Mouse (Mus musculus) kidney, postnatal 0 days (tissue): Measurements from ENCODE around the gene Bcl2. TPM values are rescaled to one million over a fixed set of nuclear protein-coding genes. Genes with fewer than 3 reads are reported as not detected.
"Not testable (repeated sequence)": the region's sequence is repeated elsewhere in the genome, so short reads cannot be mapped to it uniquely, and the experiment has no call there.

Experiments
- ATAC-seq: fragments of 200-750 bp; cut with Nextera tagmentation; replicated peaks from 2 replicates; pipeline ENCODE4 v1.8.0; 2017; ENCODE audit warnings: low read depth, moderate number of reproducible peaks, moderate TSS enrichment, moderate library complexity; ENCODE audit not compliant: low FRiP score
- DNase-seq: peaks from one replicate; pipeline ENCODE4 v3.0.0-alpha.2; 2016; ENCODE audit warnings: low spot score
- H3K27ac ChIP-seq: fragments of 300-500 bp; sonication (generic); 2 replicates; pipeline ENCODE4 v1.5.1; 2014; ENCODE audit warnings: mild to moderate bottlenecking
- H3K27me3 ChIP-seq: fragments of 300-500 bp; sonication (generic); 2 replicates; pipeline ENCODE4 v1.6.1; 2014; ENCODE audit warnings: low read length, mixed read lengths; ENCODE audit not compliant: insufficient read depth
- H3K36me3 ChIP-seq: fragments of 300-500 bp; sonication (generic); 2 replicates; pipeline ENCODE4 v1.6.1; 2014; ENCODE audit warnings: low read length, mixed read lengths; ENCODE audit not compliant: insufficient read depth
- H3K4me1 ChIP-seq: fragments of 300-500 bp; sonication (generic); replicated peaks from 2 replicates; pipeline ENCODE4 v1.6.1; 2014; ENCODE audit warnings: antibody characterized with exemption, low read length, mixed read lengths; ENCODE audit not compliant: insufficient read depth
- H3K4me2 ChIP-seq: fragments of 300-500 bp; sonication (generic); 2 replicates; pipeline ENCODE4 v1.6.1; 2014; ENCODE audit warnings: mild to moderate bottlenecking, low read length, moderate library complexity, mixed read lengths
- H3K4me3 ChIP-seq: fragments of 300-500 bp; sonication (generic); replicated peaks from 2 replicates; pipeline ENCODE4 v1.5.1; 2014; ENCODE audit warnings: low read depth, low read length
- H3K9ac ChIP-seq: fragments of 300-500 bp; sonication (generic); 2 replicates; pipeline ENCODE4 v1.6.1; 2014; ENCODE audit warnings: low read depth, low read length
- H3K9me3 ChIP-seq: fragments of 300-500 bp; sonication (generic); replicated peaks from 2 replicates; pipeline ENCODE4 v1.6.1; 2016; ENCODE audit warnings: low read length, inconsistent platforms, mixed read lengths
- CTCF ChIP-seq: IDR thresholded peaks from 2 replicates; pipeline ENCODE4 v1.5.1; 2016; ENCODE audit warnings: antibody characterized with exemption, low read depth, mild to moderate bottlenecking, moderate library complexity
- WGBS: fragments of 180-500 bp; shearing (Covaris S2); extraction: QIAGEN DNeasy Blood & Tissue Kit; methylation state at CpG from one replicate; pipeline ENCODE4 v1.1.7; 2014; 5-methylcytosine and 5-hydroxymethylcytosine counted together
- polyA plus RNA-seq: library from polyadenylated mRNA; unstranded; fragments of >200 nt; fragmentation: Nextera tagmentation; extraction: Ambion mirVana; gene quantifications from 2 replicates; pipeline ENCODE4 v1.2.1, GENCODE M21; 2015

Bcl2 gene
- polyA plus RNA-seq, 1 experiment from 2014 or later, result 11.7 TPM

DNA sequence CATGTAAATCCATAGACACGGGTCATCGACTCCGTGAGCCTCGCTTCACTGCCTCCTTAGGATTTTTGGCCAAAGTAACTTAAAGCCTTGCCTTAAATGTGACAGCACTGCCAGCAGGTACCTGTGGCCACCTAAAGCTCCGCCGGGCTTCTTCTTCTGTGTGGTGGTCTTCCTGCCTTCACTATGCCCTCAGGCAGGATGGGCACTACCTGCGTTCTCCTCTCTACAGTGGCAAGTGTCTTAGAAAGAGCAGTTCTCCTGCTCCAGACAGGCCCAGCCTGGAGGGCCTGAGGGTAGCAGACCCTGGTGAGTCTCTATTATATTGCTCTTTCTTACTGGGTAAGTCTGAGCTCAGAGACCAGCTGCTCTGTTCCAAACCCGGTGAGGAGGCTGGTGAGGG lies 172.2 kb downstream of the Bcl2 start:
- Histone ChIP-seq H3K27me3 (no peaks in the 10 kb centered on the region), H3K27ac (no peak overlapping the region), H3K4me2 (no peak overlapping the region), H3K9ac (no peak overlapping the region), H3K4me3 (no peak overlapping the region), H3K9me3 (no peaks in the 10 kb centered on the region), H3K36me3 (no peaks in the 10 kb centered on the region), H3K4me1 (no peaks in the 10 kb centered on the region; the same call in 1 of the 2 replicates)
- TF ChIP-seq CTCF, result no peak
- WGBS, result 74% methylated on average over 8 of the region's 8 CpGs
- no peak for ATAC-seq
- DNase-seq, result no peak

DNA sequence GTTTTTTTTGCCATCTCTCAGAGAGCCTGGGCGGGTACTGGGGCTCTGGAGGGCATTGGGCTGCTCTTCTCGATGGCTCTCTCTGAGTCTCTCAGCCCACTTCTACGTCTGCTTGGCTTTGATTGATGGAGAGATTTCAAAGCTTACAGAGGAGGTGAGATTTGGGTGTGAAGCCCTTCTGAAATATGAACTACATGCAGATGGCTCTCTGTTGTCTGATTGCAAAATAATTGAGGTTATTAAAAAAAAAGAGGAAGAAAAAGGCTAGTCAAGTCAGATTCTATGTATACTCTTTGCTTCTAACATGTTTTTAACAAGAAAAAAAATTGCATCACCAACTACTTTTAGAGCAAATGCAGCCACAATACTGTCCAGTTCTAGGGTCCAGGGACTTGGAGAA lies 173.9 kb downstream of the Bcl2 start:
- H3K4me3 ChIP-seq, result no peak overlapping the region
- no peaks in the 10 kb centered on the region for H3K36me3 ChIP-seq
- WGBS, result 77% methylated on average over 3 of the region's 3 CpGs
- H3K4me1 ChIP-seq, result no peaks in the 10 kb centered on the region; the same call in 1 of the 2 replicates
- no peak for TF ChIP-seq CTCF
- H3K9me3 ChIP-seq, result no peaks in the 10 kb centered on the region
- no peak overlapping the region for H3K27ac ChIP-seq
- no peak overlapping the region for H3K9ac ChIP-seq
- ATAC-seq (no peak), DNase-seq (no peak)
- H3K4me2 ChIP-seq, result no peak overlapping the region
- H3K27me3 ChIP-seq, result no peaks in the 10 kb centered on the region

DNA sequence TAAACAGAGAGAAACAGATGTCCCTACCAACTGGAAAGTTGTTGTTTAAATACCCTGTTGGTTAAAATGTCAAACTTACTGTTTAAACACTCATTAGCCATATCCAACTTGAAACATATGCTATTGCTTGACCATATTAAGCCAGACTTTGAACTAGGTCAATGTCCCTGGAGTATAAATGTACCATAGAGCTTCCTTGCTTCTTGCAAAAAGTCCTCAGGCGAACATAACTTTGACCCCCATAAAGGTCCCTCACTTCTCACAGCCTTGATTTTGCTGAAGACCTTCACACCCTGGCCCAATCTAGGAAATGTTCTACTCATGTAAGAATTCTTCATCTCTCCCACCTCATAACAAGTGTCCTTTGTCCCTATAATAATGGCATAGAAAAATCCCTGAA lies 175.0 kb downstream of the Bcl2 start:
- no peak overlapping the region for H3K27ac ChIP-seq
- ATAC-seq (no peak), DNase-seq (no peak)
- no peaks in the 10 kb centered on the region for H3K36me3 ChIP-seq
- no peaks in the 10 kb centered on the region for H3K27me3 ChIP-seq
- 89% methylated on average over 1 of the region's 1 CpGs for WGBS
- H3K9ac ChIP-seq, result no peak overlapping the region
- H3K4me1 ChIP-seq, result no peaks in the 10 kb centered on the region
- no peak overlapping the region for H3K4me2 ChIP-seq
- no peaks in the 10 kb centered on the region for H3K9me3 ChIP-seq
- no peak for TF ChIP-seq CTCF
- H3K4me3 ChIP-seq, result no peak overlapping the region

DNA sequence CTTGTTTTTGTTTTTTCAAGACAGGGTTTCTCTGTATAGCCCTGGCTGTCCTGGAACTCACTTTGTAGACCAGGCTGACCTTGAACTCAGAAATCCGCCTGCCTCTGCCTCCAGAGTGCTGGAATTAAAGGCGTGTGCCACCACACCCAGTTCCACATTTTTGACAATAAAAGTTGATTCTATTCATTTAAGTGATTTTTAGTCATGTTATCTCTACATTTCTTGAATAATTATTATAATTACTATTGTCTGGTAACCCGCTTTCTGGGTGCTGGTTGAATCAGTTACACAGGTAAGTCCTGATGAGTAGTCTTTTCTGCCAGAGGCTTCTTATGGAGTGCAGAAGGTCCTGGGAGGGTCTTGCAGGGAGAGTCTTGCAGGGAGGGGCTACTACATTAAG lies 179.2 kb downstream of the Bcl2 start:
- ATAC-seq, H3K9me3 ChIP-seq, DNase-seq, H3K4me1 ChIP-seq, H3K9ac ChIP-seq, H3K4me2 ChIP-seq, H3K27ac ChIP-seq, H3K4me3 ChIP-seq, H3K36me3 ChIP-seq, H3K27me3 ChIP-seq: not testable (repeated sequence)
- WGBS, result 90% methylated on average over 3 of the region's 3 CpGs

DNA sequence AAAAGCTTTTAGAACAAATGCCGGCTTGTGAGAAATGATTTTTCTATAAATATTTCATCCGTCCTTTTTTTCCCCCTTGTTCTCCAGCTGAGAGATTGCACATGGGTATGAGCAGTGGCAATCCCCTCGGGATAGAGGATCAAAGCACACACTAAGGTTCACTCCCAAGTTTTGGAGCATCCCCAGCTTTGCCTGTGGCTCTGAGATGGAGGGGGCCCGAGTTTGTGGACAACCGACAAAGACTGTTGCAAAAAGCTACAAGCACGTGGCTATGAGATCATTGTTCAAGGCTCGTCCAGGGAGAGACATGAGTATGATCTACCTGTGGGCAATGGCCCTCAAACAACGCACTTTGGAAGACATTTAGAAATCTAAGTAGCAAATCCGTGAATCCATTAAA lies 184.5 kb downstream of the Bcl2 start:
- 90% methylated on average over 9 of the region's 9 CpGs for WGBS
- no peak overlapping the region for H3K4me2 ChIP-seq
- no peaks in the 10 kb centered on the region for H3K4me1 ChIP-seq
- ATAC-seq (no peak), DNase-seq (no peak)
- TF ChIP-seq CTCF, result no peak
- H3K36me3 ChIP-seq, result no peaks in the 10 kb centered on the region
- no peaks in the 10 kb centered on the region for H3K9me3 ChIP-seq
- no peaks in the 10 kb centered on the region for H3K27me3 ChIP-seq
- no peak overlapping the region for H3K27ac ChIP-seq
- no peak overlapping the region for H3K9ac ChIP-seq
- H3K4me3 ChIP-seq, result no peak overlapping the region

DNA sequence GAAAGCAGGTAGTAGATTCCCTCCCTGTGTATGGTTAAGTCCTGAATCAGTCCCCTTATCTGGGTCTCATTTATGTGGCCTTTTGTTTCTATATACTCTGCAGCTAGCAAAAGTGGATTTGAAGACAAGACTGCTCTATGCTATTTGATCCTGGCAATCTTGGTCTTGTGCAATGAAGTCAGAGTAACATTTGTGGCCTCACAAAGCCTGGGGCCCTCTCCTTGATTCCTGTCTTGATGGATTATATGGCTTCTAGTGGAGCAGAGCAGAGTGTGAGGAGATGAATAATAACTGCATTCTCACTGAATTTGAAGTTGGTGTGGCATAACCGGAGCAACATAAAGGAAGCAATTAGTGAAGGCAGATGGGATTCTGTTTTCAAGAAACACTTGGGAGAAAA lies 186.5 kb downstream of the Bcl2 start:
- no peaks in the 10 kb centered on the region for H3K27me3 ChIP-seq
- no peak overlapping the region for H3K27ac ChIP-seq
- no peaks in the 10 kb centered on the region for H3K9me3 ChIP-seq
- no peak overlapping the region for H3K4me3 ChIP-seq
- WGBS, result 71% methylated on average over 1 of the region's 1 CpGs
- no peaks in the 10 kb centered on the region for H3K4me1 ChIP-seq
- no peaks in the 10 kb centered on the region for H3K36me3 ChIP-seq
- H3K9ac ChIP-seq, result no peak overlapping the region
- TF ChIP-seq CTCF, result no peak
- H3K4me2 ChIP-seq, result no peak overlapping the region
- ATAC-seq (no peak), DNase-seq (no peak)

DNA sequence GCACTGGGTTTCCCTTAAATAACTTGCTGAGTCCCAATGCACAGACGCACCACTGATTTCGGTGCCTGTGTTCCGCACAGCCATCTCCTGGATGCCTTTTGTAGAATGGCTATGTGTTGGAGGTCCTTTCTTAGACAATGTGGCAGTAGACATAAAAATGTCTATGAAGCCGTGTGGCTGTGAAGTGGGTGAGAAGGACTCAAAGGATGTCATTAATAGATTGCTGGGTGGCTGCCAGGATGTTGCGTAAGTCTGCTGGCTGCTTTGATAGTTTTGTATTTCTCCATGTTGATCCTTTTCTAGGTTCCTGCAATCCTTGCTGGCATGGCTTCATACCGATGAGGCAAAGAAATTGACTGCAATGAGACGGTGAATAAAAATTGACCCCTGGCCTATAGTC lies 187.3 kb downstream of the Bcl2 start:
- TF ChIP-seq CTCF, result no peak
- Histone ChIP-seq H3K36me3 (no peaks in the 10 kb centered on the region), H3K27me3 (no peaks in the 10 kb centered on the region), H3K9me3 (no peaks in the 10 kb centered on the region), H3K4me1 (no peaks in the 10 kb centered on the region), H3K4me2 (no peak overlapping the region), H3K9ac (no peak overlapping the region), H3K27ac (no peak overlapping the region), H3K4me3 (no peak overlapping the region)
- 78% methylated on average over 7 of the region's 7 CpGs for WGBS
- DNase-seq (no peak), ATAC-seq (no peak)
